Mouse (Mus musculus) myocyte (in vitro differentiated cells): ENCODE data around the gene Rrn3. TPM values are rescaled to one million over a fixed set of nuclear protein-coding genes. Genes with fewer than 3 reads are reported as not detected.
A peak's percentile ranks its signal among the peaks of the same experiment; 100 is the strongest.

ENCODE experiments used
- H3K27me3 ChIP-seq: one replicate; pipeline ENCODE4 v1.6.1; 2011; ENCODE audit not compliant: control insufficient read depth, insufficient read depth, insufficient read length
- H3K36me3 ChIP-seq: one replicate; pipeline ENCODE4 v1.6.1; 2011; ENCODE audit not compliant: control insufficient read depth, insufficient read depth
- H3K4me2 ChIP-seq: one replicate; pipeline ENCODE4 v1.6.1; 2011; ENCODE audit warnings: low read depth, control low read depth
- H3K4me3 ChIP-seq: one replicate; pipeline ENCODE4 v1.5.1; 2011; ENCODE audit warnings: mild to moderate bottlenecking, control low read depth, moderate library complexity
- H3K79me2 ChIP-seq: one replicate; pipeline ENCODE4 v1.6.1; 2011; ENCODE audit not compliant: control insufficient read depth, insufficient read depth
- H3ac ChIP-seq: one replicate; pipeline ENCODE4 v1.6.1; 2011; ENCODE audit not compliant: control insufficient read depth, insufficient read length
- CEBPB ChIP-seq: IDR thresholded peaks from 2 replicates; pipeline ENCODE4 v1.6.1; 2011; ENCODE audit warnings: mild to moderate bottlenecking, moderate library complexity; ENCODE audit not compliant: poor library complexity, insufficient read depth, severe bottlenecking
- E2F4 ChIP-seq: IDR thresholded peaks from one replicate; pipeline ENCODE4 v1.6.1; 2011; ENCODE audit warnings: mild to moderate bottlenecking, control low read depth, moderate library complexity; ENCODE audit not compliant: insufficient read depth
- MAX ChIP-seq: IDR thresholded peaks from one replicate; pipeline ENCODE4 v1.6.1; 2011; ENCODE audit warnings: low read depth, mild to moderate bottlenecking, control low read depth
- MYOD1 ChIP-seq, 3 experiments: IDR thresholded peaks; one replicate each; pipeline ENCODE4 v1.6.1; 2011; ENCODE audit warnings: control low read depth in 2 of 3, low read depth in 2 of 3, mild to moderate bottlenecking in 2 of 3, moderate library complexity in 1 of 3; ENCODE audit not compliant: insufficient read length in 2 of 3, control insufficient read depth in 1 of 3
- MYOG ChIP-seq, 3 experiments: IDR thresholded peaks; one replicate each; pipeline ENCODE4 v1.6.1; 2011; ENCODE audit warnings: control low read depth in 2 of 3, low read depth in 2 of 3, mild to moderate bottlenecking in 2 of 3; ENCODE audit not compliant: insufficient read length in 2 of 3, control insufficient read depth in 1 of 3, insufficient read depth in 1 of 3
- POLR2A ChIP-seq: IDR thresholded peaks from one replicate; pipeline ENCODE4 v1.6.1; 2011; ENCODE audit warnings: low read depth, mild to moderate bottlenecking, control low read depth, moderate library complexity; ENCODE audit not compliant: insufficient read length
- POLR2AphosphoS2 ChIP-seq: IDR thresholded peaks from one replicate; pipeline ENCODE4 v1.6.1; 2011; ENCODE audit warnings: low read depth, control low read depth; ENCODE audit not compliant: insufficient read length
- REST ChIP-seq: IDR thresholded peaks from one replicate; pipeline ENCODE4 v1.6.1; 2011; ENCODE audit warnings: mild to moderate bottlenecking, control low read depth, moderate library complexity; ENCODE audit not compliant: insufficient read depth, insufficient read length
- SRF ChIP-seq: IDR thresholded peaks from one replicate; pipeline ENCODE4 v1.6.1; 2011; ENCODE audit warnings: low read depth; ENCODE audit not compliant: control insufficient read depth, insufficient read length
- TCF12 ChIP-seq: IDR thresholded peaks from one replicate; pipeline ENCODE4 v1.6.1; 2011; ENCODE audit warnings: mild to moderate bottlenecking, control low read depth; ENCODE audit not compliant: poor library complexity, insufficient read depth, severe bottlenecking
- TCF3 ChIP-seq: IDR thresholded peaks from one replicate; pipeline ENCODE4 v1.6.1; 2011; ENCODE audit warnings: low read depth, control low read depth; ENCODE audit not compliant: insufficient read length
- USF1 ChIP-seq: IDR thresholded peaks from one replicate; pipeline ENCODE4 v1.6.1; 2011; ENCODE audit warnings: low read depth, mild to moderate bottlenecking, control low read depth, moderate library complexity
- polyA plus RNA-seq: library from polyadenylated mRNA; unstranded; fragments of >200 nt; fragmentation: generic; extraction: Trizol; gene quantifications from one replicate; pipeline ENCODE4 v1.2.1, GENCODE M21; 2012; ENCODE audit warnings: missing spikeins

The Rrn3 gene
- polyA plus RNA-seq, 1 experiment = 40.6 TPM

DNA sequence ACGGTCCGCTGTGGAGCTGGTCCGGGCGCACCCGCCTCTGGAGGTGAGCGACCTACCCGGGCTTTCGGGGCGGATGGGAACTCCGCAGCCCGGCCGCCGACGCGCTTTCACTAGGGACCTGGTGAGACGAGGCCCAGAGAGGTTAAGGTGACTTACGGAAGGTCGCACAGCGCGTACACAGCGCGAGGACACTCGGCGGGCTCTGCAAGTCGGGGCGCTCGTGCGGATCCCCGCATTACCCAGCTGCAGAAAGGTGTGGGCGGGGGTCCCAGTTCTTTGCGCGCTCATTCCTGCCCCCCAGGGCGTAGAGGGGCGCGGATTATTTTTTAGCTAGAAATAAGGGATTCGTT, 38.9 kb downstream of the Rrn3 start:
- H3K4me3 ChIP-seq = peak overlapping the region; percentile 70
- TF ChIP-seq TCF12 (no peak), POLR2AphosphoS2 (no peak), POLR2A (no peak), E2F4 (no peak), REST (no peak), USF1 (no peak), TCF3 (no peak), MYOD1 (IDR thresholded peaks at IDR 0.05; ENCODE audit: control insufficient read depth in 1 of 3, insufficient read length in 2 of 3, low read depth in 2 of 3) (no peak), SRF (no peak), MAX (no peak), CEBPB (no peak), MYOG (IDR thresholded peaks at IDR 0.05; ENCODE audit: control insufficient read depth in 1 of 3, insufficient read depth in 1 of 3, insufficient read length in 2 of 3, low read depth in 2 of 3) (no peak)
- H3ac ChIP-seq = peak overlapping the region; percentile 77

DNA sequence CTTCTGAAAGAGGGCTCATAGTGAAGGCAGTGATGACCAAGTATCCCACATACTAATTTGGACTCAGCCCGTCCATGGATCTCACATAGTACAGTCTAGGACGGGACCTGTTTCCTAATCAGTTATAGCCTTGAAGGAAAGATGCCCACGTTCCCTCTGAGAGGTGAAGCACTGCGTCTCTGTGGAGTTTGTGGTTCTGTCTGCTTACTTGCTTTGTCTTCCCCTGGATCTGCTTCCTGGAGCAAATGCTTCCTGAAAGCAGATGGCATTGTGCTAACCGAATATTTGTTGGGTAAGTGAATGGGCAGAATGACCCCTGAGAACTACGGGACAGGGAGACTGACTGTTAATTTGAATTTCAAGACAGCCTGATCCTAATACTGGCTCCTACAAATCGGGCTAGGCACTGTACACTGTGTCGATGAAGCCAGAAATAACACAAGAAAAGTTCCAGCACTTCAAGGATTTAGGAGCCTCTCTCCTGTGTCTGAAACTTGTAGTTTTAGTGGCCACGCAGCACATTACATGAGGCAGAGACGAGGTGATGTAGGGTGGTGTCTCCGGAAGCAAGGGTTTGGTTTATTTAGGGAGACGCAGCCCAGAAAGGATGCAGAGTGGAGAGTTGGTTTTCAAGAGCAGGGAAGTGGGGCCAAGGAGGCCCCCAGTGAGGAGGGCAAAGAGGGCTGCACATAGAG, 39.4 kb downstream of the Rrn3 start:
- H3K4me2 ChIP-seq = peak overlapping the region; percentile 91
- no peaks in the 10 kb centered on the region for H3K27me3 ChIP-seq
- H3ac ChIP-seq = peak overlapping the region; percentile 77
- no peaks in the 10 kb centered on the region for H3K79me2 ChIP-seq
- TF ChIP-seq E2F4 (no peak), REST (no peak), MAX (no peak), TCF12 (no peak), POLR2AphosphoS2 (no peak), CEBPB (no peak), SRF (no peak), MYOG (IDR thresholded peaks at IDR 0.05; ENCODE audit: control insufficient read depth in 1 of 3, insufficient read depth in 1 of 3, insufficient read length in 2 of 3, low read depth in 2 of 3) (no peak), USF1 (no peak), MYOD1 (IDR thresholded peaks at IDR 0.05; ENCODE audit: control insufficient read depth in 1 of 3, insufficient read length in 2 of 3, low read depth in 2 of 3) (no peak)
- H3K36me3 ChIP-seq = peaks cover 7% of the 10 kb centered on the region
- H3K4me3 ChIP-seq = peak overlapping the region; percentile 70

More for the DNA sequence above, 38.9 kb downstream of the Rrn3 start:
- Histone ChIP-seq H3K36me3 (peaks cover 7% of the 10 kb centered on the region), H3K79me2 (no peaks in the 10 kb centered on the region), H3K27me3 (no peaks in the 10 kb centered on the region), H3K4me2 (peak overlapping the region; percentile 91)

DNA sequence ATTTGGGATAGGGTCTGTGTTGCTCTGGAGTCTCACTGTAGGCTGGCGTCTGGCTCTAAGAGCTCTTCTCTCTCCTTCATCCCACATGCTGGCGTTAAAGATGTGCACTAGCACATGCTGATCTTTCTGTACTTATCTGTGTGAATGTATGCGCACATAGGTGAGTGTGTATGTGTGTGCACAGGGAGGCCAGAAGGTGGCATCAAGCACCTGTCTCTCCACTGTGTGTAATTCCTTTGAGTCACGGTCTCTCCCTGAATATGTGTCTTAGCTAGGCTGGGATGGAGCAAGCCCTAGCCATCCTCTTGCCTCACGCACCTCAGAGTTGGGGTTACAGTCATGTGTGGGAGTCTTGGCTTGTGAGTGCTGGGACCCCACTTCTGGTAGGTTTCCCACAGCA, 40.3 kb downstream of the Rrn3 start:
- peak overlapping the region; percentile 91 for H3K4me2 ChIP-seq

DNA sequence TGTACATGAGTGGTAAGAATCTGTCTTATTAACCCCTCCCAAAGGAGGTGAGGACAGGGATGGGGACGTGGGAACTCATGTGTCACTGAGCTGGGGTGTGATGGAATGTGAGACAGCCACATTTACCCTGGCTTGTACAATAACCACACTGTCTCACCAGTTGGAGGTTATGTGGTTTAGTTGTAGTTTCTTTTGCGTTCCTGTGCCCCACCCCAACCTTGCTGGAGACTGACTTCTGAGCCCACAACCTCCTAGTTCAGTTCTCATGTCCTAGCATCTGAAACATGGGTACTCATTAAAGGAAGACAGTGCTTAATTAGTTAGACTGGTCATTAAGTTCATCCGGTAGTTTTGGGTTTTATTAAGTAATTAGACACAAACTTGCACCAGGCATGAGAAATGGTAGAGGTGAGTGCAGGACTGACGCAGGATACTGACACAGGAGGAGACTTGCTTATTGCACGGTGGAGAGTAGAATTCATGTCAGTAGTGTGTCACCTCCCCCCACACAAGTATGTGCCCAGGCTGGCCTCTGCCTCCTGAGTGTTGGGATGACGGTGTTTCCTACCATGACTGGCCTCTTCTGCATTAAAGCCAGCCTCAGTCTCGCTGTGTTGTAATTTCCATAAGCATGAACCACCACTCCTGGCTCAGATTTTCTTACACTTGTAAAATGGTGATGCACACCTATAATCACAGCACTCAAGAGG, 45.4 kb downstream of the Rrn3 start:
- peak overlapping the region; percentile 7 for H3K4me2 ChIP-seq
- H3K27me3 ChIP-seq = no peaks in the 10 kb centered on the region
- TF ChIP-seq USF1 (no peak), MYOD1 (IDR thresholded peaks at IDR 0.05; ENCODE audit: control insufficient read depth in 1 of 3, insufficient read length in 2 of 3, low read depth in 2 of 3) (peak in 2 of 3 experiments; percentile 8 to 30)
- no peaks in the 10 kb centered on the region for H3K79me2 ChIP-seq
- peaks cover 4% of the 10 kb centered on the region for H3K36me3 ChIP-seq
- no peak overlapping the region for H3ac ChIP-seq
- no peak overlapping the region for H3K4me3 ChIP-seq

More for the DNA sequence above, 40.3 kb downstream of the Rrn3 start:
- Histone ChIP-seq H3K27me3 (no peaks in the 10 kb centered on the region), H3K36me3 (peaks cover 6% of the 10 kb centered on the region), H3K79me2 (no peaks in the 10 kb centered on the region), H3K4me3 (peak overlapping the region; percentile 70), H3ac (no peak overlapping the region)
- TF ChIP-seq TCF3 = no peak
- TF ChIP-seq REST = no peak
- no peak for TF ChIP-seq POLR2A
- no peak for TF ChIP-seq E2F4
- TF ChIP-seq SRF = no peak
- no peak for TF ChIP-seq MYOD1 (IDR thresholded peaks at IDR 0.05; ENCODE audit: control insufficient read depth in 1 of 3, insufficient read length in 2 of 3, low read depth in 2 of 3)

DNA sequence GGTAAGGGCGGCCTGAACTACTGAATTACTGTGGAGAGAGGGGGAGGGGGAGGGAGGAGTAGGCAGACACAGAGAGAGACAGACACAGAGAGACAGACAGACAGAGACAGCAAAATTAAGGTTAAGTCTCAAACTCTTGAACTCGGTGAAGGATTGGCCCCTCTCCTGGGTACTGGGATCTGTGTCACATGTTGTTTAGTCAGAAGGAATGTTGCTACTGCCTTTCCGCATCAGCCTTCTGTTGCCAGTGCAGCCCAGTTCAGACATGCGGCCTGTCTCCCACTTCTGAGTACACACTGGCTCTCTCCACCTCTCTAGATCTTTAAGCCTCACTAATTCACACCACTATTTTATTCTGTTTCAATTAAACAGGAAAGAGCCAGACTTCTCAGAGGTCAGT, 46.0 kb downstream of the Rrn3 start:
- no peak overlapping the region for H3ac ChIP-seq
- peaks cover 4% of the 10 kb centered on the region for H3K36me3 ChIP-seq
- no peaks in the 10 kb centered on the region for H3K79me2 ChIP-seq
- H3K4me3 ChIP-seq = no peak overlapping the region
- H3K27me3 ChIP-seq = no peaks in the 10 kb centered on the region
- no peak overlapping the region for H3K4me2 ChIP-seq
- TF ChIP-seq POLR2AphosphoS2 (no peak), USF1 (no peak), TCF12 (no peak), REST (no peak), MYOG (IDR thresholded peaks at IDR 0.05; ENCODE audit: control insufficient read depth in 1 of 3, insufficient read depth in 1 of 3, insufficient read length in 2 of 3, low read depth in 2 of 3) (no peak), POLR2A (no peak), SRF (no peak), MYOD1 (IDR thresholded peaks at IDR 0.05; ENCODE audit: control insufficient read depth in 1 of 3, insufficient read length in 2 of 3, low read depth in 2 of 3) (no peak), E2F4 (no peak), TCF3 (no peak), MAX (no peak), CEBPB (no peak)
